Mouse (Mus musculus): Measurements from ENCODE around the gene N4bp1. TPM values are rescaled to one million over a fixed set of nuclear protein-coding genes. Genes with fewer than 3 reads are reported as not detected.

The N4bp1 gene
- polyA plus RNA-seq, 1 experiment = 23.5 TPM

DNA sequence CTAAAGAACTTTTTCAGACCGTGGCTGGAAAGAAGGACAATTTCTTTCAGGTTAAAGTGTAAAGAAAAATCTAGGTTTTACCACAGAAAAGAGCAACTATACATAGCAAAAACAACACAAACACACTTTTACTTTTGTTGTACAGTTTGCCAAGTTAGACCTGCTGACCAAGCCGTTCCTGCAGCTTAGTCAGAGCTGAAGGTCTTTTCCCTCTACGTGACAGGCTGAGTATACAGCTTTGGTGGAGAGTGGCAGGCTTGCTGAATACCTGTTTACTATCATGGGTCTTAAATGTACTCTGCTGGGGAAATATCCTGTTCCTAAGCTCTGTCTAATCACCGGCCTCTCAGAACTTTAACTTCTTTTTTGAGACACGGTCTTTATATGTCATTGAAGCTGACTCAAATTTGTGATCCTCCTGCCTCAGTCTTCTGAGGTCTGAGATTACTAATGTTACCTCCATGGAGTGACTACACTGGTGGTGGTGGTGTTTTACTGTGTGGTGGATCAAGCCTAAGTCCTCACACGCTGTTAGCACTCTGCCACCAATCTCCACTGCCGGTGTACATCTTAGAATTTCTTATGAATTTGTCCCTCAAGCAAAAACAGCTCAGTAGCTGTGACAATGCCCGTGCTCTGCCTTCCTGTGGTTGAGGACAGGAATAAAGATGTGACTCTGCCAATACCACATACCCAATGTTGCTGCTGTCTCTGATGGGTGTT lies 31.6 kb downstream of the N4bp1 start:
- TF ChIP-seq CTCF (IDR thresholded peaks at IDR 0.05; ENCODE audit: borderline replicate concordance, extremely low read depth, insufficient read depth, insufficient read length) = no peak
- no peak for TF ChIP-seq POLR2A (IDR thresholded peaks at IDR 0.05; ENCODE audit: borderline replicate concordance, extremely low read depth, insufficient read depth, insufficient read length, poor library complexity, severe bottlenecking)
- DNase-seq (ENCODE audit: low read depth) = no peak

DNA sequence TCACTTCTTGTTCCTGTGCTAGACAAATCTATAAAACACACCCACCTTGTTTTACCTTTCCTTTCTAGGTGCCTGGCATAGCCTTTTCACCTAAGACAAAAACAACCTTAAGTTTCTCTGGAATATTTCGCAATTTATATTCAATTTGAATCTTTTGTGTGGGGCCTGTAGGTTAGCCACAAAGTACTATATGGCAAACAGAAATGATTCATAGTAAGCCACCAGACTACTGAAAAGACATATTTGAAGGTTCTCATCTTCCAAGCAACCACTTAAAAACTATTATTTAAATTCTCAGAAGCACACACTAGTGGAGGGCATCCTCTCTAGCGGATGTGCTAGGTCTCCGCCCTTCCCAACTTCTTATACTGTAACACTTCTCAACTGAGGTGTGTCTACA lies 32.6 kb downstream of the N4bp1 start:
- no peak for DNase-seq (ENCODE audit: low read depth)

DNA sequence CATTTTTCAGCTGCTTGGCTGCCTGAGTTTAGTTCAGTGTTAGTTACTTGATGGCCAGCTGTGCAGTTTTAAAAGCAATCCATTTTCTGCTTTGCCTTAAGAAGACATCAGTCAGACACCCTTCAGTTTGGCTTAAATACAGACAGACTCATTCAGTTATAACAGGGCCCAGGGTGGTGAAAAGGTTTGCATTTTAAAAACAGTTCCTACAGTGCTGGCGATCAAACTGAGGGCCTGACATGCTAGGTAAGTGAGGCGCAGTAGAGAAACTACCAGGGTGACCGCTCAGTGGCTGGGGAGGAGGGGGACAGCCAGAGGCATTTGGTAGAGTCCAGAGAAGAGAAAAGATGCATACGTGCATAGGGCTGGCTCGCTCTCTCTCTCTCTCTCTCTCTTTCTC lies 36.2 kb downstream of the N4bp1 start:
- DNase-seq (ENCODE audit: low read depth) = no peak
- TF ChIP-seq POLR2A (IDR thresholded peaks at IDR 0.05; ENCODE audit: borderline replicate concordance, extremely low read depth, insufficient read depth, insufficient read length, poor library complexity, severe bottlenecking) = no peak
- no peak for TF ChIP-seq CTCF (IDR thresholded peaks at IDR 0.05; ENCODE audit: borderline replicate concordance, extremely low read depth, insufficient read depth, insufficient read length)

More for the DNA sequence above, 32.6 kb downstream of the N4bp1 start:
- TF ChIP-seq POLR2A (IDR thresholded peaks at IDR 0.05; ENCODE audit: borderline replicate concordance, extremely low read depth, insufficient read depth, insufficient read length, poor library complexity, severe bottlenecking) (no peak), CTCF (IDR thresholded peaks at IDR 0.05; ENCODE audit: borderline replicate concordance, extremely low read depth, insufficient read depth, insufficient read length) (no peak)

DNA sequence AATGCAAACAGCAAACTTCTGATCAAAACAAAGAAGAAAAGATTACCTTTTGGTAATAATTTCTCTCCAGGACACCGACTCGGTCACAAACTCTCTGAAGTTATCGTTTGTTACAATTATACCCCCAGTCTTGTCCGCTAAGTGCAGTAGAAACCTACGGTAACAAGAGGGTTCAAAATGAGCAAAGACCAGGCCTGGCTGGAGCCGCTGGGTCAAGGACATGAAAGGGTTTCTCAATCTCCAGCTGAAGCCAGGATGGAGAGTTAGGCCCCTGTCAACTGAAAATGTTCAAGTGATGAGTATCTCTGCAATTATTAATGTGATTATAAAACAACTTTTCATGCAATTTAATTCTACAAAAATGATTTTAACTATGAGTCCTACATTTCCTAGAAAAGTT lies 36.7 kb downstream of the N4bp1 start:
- no peak for DNase-seq (ENCODE audit: low read depth)
- no peak for TF ChIP-seq POLR2A (IDR thresholded peaks at IDR 0.05; ENCODE audit: borderline replicate concordance, extremely low read depth, insufficient read depth, insufficient read length, poor library complexity, severe bottlenecking)
- TF ChIP-seq CTCF (IDR thresholded peaks at IDR 0.05; ENCODE audit: borderline replicate concordance, extremely low read depth, insufficient read depth, insufficient read length) = no peak

DNA sequence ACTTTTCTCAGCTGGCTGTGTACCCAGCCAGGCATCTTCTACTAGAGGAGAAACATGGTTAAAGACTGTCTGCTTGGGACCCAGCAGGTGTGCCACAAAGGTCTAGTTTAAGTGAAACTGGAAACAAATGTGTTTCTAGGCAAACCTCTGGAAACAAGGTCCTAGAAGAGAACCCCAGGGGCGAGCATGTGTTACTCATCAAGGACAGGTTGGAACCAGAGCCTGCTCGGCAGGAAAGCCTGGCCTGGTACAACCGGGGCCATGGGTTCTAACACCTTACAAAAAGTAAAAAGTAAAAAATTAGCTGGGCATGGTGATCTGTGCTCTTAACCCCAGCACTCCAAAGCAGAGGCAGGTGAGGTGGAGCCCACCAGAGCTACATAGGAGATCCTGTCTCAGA lies 38.0 kb downstream of the N4bp1 start:
- no peak for DNase-seq (ENCODE audit: low read depth)
- TF ChIP-seq CTCF (IDR thresholded peaks at IDR 0.05; ENCODE audit: borderline replicate concordance, extremely low read depth, insufficient read depth, insufficient read length) (no peak), POLR2A (IDR thresholded peaks at IDR 0.05; ENCODE audit: borderline replicate concordance, extremely low read depth, insufficient read depth, insufficient read length, poor library complexity, severe bottlenecking) (no peak)

DNA sequence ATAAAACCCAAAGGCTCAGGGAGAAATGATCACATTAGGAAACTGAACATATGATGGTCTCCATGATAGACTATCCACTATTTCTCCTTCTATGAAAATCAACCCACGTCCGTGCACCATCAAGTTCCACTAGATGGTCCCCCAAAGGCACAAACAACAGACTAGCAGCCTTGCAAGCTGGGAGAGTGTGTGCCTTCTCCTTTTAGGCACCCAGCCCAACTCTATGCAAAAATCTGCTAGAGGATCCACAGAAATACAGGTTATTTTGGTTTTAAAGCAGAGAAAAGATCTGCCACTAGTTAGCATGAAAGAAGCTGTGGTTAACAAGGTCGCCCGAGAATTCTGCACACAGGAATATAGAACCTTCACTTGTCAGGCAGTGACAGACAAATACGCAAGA lies 39.2 kb downstream of the N4bp1 start:
- TF ChIP-seq CTCF (IDR thresholded peaks at IDR 0.05; ENCODE audit: borderline replicate concordance, extremely low read depth, insufficient read depth, insufficient read length) = no peak
- no peak for TF ChIP-seq POLR2A (IDR thresholded peaks at IDR 0.05; ENCODE audit: borderline replicate concordance, extremely low read depth, insufficient read depth, insufficient read length, poor library complexity, severe bottlenecking)
- no peak for DNase-seq (ENCODE audit: low read depth)

DNA sequence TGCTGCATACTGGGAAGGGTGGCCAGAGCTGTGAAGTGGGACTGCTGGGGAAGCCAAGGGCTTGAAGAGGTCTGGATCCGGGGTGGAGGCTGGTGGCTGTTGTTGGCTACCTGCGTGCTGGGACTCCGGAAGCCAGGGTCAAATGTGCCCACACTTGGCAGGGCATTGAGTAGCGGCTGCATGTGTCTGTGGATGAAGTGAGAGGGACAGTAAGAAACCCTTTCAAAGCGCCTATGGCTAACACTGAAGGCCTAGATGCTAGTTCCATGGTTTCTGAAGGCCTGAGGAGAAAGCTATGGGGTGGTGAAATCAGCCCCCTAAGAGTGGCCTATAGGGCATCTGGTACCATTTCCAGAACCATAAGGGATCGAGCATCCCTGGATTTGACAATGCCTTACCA lies 40.2 kb downstream of the N4bp1 start:
- TF ChIP-seq POLR2A (IDR thresholded peaks at IDR 0.05; ENCODE audit: borderline replicate concordance, extremely low read depth, insufficient read depth, insufficient read length, poor library complexity, severe bottlenecking) = no peak
- no peak for TF ChIP-seq CTCF (IDR thresholded peaks at IDR 0.05; ENCODE audit: borderline replicate concordance, extremely low read depth, insufficient read depth, insufficient read length)
- DNase-seq (ENCODE audit: low read depth) = no peak

DNA sequence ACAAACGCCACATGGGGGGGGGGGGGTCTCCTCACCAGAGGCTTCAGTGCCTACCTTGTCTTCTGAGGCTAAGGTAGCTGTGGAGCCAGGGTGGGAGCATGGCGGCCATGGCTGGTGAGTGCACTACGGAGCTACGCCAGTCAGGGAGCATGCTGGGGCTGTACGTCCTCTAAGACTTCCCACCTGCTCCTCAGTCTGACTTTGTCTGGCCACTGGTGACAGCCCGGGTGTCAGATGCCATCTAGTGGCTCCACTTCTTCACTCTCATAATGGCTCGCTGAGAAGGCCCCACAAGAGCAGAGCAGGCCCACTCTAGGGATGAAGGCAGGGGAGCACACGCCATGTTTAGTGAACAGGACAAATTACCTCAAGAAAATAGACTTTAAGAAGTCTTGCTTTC lies 41.2 kb downstream of the N4bp1 start:
- TF ChIP-seq CTCF (IDR thresholded peaks at IDR 0.05; ENCODE audit: borderline replicate concordance, extremely low read depth, insufficient read depth, insufficient read length) (peak; percentile 57; the same call in 1 of the 2 replicates), POLR2A (IDR thresholded peaks at IDR 0.05; ENCODE audit: borderline replicate concordance, extremely low read depth, insufficient read depth, insufficient read length, poor library complexity, severe bottlenecking) (no peak)
- DNase-seq (ENCODE audit: low read depth) = peak; percentile 69

DNA sequence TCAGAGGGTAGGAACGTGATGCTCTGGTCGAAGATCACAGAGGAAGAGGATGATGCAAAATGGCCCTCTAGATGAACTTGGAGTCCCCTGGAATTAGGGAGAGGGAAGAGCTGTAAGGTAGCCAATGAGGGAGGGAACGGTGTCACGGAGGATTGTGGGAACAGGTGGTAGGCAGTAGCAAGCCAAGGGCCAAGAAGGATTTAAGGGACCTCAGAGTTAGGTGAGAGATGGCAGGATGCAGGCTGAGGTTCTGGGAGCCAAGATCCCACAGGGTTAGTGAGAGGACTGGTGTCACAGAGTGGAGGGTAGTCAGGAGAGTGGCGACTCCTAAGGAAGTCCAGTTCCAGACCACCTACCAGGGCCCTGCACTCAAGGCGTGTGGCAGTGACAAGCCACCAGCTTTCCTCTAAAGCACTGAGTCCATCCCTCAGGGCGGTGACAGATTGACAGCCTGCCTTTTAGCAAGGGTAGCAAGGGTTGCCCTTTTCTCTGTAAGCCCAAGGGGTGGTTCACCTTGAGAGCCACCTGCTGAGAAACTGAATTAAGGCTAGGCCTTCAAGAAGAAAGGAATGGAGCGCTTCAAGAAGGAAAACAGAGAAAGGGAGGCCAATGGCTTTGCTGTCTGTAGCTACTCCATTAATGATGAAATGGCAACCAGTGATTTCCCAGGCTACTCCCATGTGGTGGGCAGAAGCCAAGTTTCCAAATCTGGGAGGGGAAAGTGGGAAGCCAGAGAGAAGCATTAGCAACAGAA lies 43.3 kb downstream of the N4bp1 start:
- no peak for DNase-seq (ENCODE audit: low read depth)
- no peak for TF ChIP-seq CTCF (IDR thresholded peaks at IDR 0.05; ENCODE audit: borderline replicate concordance, extremely low read depth, insufficient read depth, insufficient read length)
- no peak for TF ChIP-seq POLR2A (IDR thresholded peaks at IDR 0.05; ENCODE audit: borderline replicate concordance, extremely low read depth, insufficient read depth, insufficient read length, poor library complexity, severe bottlenecking)

DNA sequence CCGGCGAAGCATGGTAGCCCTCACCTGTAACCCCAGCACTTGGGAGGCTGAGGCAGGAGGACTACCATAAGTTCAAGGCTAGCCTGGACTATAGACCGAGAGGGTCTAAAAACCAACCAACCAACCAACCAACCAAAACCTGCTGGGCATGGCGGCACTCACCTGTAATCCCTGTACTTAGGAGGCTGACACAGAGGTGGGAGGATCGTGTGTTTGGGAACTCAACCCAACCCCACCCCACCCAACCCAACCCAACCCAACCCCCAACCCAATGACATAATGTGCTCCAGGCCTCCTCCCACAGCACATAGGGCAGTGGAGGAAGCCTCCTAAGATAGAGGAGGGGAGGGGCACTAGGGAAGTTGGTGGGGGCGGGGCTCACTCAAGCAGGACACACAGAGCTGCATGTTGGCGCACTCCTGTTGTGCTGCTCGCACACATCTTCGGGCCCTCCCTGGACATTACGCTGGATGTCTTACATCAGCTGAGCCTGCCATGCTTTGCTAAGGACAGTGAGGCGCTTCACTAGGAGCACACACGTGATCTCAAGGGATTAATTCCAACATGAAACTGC lies 44.9 kb downstream of the N4bp1 start:
- TF ChIP-seq CTCF (IDR thresholded peaks at IDR 0.05; ENCODE audit: borderline replicate concordance, extremely low read depth, insufficient read depth, insufficient read length) (no peak), POLR2A (IDR thresholded peaks at IDR 0.05; ENCODE audit: borderline replicate concordance, extremely low read depth, insufficient read depth, insufficient read length, poor library complexity, severe bottlenecking) (no peak)

DNA sequence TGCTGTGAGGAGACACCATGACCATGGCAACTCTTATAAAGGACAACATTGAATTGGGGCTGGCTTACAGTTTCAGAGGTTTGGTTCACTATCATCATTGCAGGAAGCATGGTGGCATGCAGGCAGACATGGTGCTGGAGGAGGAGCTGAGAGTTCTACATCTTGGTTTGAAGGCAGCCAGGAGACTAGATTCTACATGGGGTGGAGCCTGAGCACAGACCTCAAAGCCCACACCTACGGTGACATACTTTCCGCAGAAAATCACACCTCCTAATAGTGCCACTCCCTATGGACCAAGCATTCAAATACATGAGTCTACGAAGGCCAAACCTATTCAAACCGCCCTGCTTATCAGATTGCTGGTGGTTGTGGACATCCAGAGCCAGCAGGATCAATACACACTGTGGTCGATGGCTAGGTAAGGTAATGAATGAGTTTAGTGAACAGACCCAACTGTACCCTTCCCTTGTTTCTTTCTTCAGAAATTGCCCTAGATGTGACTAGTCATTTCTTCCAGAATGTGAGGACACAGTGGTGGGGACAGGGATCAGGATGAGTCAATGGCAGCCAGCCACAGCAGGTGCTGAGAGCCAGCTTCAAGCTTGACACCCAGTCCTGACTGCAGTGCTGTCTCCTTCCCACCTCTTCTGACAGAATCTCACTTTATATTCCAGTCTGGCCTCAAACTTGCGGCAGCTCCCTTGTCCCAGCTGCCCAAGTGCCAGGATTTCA lies 46.2 kb downstream of the N4bp1 start:
- TF ChIP-seq POLR2A (IDR thresholded peaks at IDR 0.05; ENCODE audit: borderline replicate concordance, extremely low read depth, insufficient read depth, insufficient read length, poor library complexity, severe bottlenecking) (no peak), CTCF (IDR thresholded peaks at IDR 0.05; ENCODE audit: borderline replicate concordance, extremely low read depth, insufficient read depth, insufficient read length) (no peak)
- no peak for DNase-seq (ENCODE audit: low read depth)

More for the DNA sequence above, 44.9 kb downstream of the N4bp1 start:
- DNase-seq (ENCODE audit: low read depth) = no peak

All from brain, embryonic 14.5 days (tissue).